Mouse (Mus musculus) lung, postnatal 0 days (tissue): ENCODE results near the gene Fam162a. TPM values are rescaled to one million over a fixed set of nuclear protein-coding genes. Genes with fewer than 3 reads are reported as not detected.

Experiments used
- ATAC-seq: fragments of 200-750 bp; cut with Nextera tagmentation; 2 replicates; pipeline ENCODE4 v1.8.0; 2017; ENCODE audit warnings: moderate library complexity
- DNase-seq: peaks from one replicate; pipeline ENCODE4 v3.0.0-alpha.2; 2016; ENCODE audit warnings: low spot score
- H3K27ac ChIP-seq: fragments of 300-500 bp; sonication (generic); 2 replicates; pipeline ENCODE4 v1.5.1; 2014; ENCODE audit warnings: antibody characterized with exemption, mild to moderate bottlenecking, low read length, mixed read lengths
- H3K27me3 ChIP-seq: fragments of 300-500 bp; sonication (generic); replicated peaks from 2 replicates; pipeline ENCODE4 v1.6.1; 2014; ENCODE audit warnings: low read length, mixed read lengths; ENCODE audit not compliant: insufficient read depth
- H3K36me3 ChIP-seq: fragments of 300-500 bp; sonication (generic); 2 replicates; pipeline ENCODE4 v1.6.1; 2014; ENCODE audit warnings: low read length, mixed read lengths; ENCODE audit not compliant: insufficient read depth
- H3K4me1 ChIP-seq: fragments of 300-500 bp; sonication (generic); 2 replicates; pipeline ENCODE4 v1.6.1; 2014; ENCODE audit warnings: antibody characterized with exemption, low read depth, low read length, mixed read lengths; ENCODE audit not compliant: insufficient read depth
- H3K4me2 ChIP-seq: fragments of 300-500 bp; sonication (generic); replicated peaks from 2 replicates; pipeline ENCODE4 v1.6.1; 2014; ENCODE audit warnings: low read depth, mild to moderate bottlenecking, low read length, moderate library complexity, mixed read lengths
- H3K4me3 ChIP-seq: fragments of 300-500 bp; sonication (generic); 2 replicates; pipeline ENCODE4 v1.5.1; 2014; ENCODE audit warnings: low read depth, low read length
- H3K9ac ChIP-seq: fragments of 300-500 bp; sonication (generic); replicated peaks from 2 replicates; pipeline ENCODE4 v1.6.1; 2014; ENCODE audit warnings: low read depth, mild to moderate bottlenecking
- H3K9me3 ChIP-seq: fragments of 300-500 bp; sonication (generic); 2 replicates; pipeline ENCODE4 v1.6.1; 2016; ENCODE audit warnings: low read length, mixed read lengths
- CTCF ChIP-seq: IDR thresholded peaks from 2 replicates; pipeline ENCODE4 v1.5.1; 2016; ENCODE audit warnings: antibody characterized with exemption, mild to moderate bottlenecking
- EP300 ChIP-seq: IDR thresholded peaks from 2 replicates; pipeline ENCODE4 v1.6.1; 2016; ENCODE audit warnings: antibody characterized with exemption, mild to moderate bottlenecking, control low read depth
- WGBS: fragments of 180-500 bp; shearing (Covaris S2); extraction: QIAGEN DNeasy Blood & Tissue Kit; methylation state at CpG from one replicate; pipeline ENCODE4 v1.1.7; 2014; 5-methylcytosine and 5-hydroxymethylcytosine counted together
- polyA plus RNA-seq: library from polyadenylated mRNA; unstranded; fragments of >200 nt; fragmentation: Nextera tagmentation; extraction: Ambion mirVana; gene quantifications from 2 replicates; pipeline ENCODE4 v1.2.1, GENCODE M21; 2015

Gene Fam162a
- polyA plus RNA-seq, 1 experiment from 2014 or later, result 234 TPM

GRCm38 (mm10) chr16:36094079-36094478 is 22.7 kb upstream of the Fam162a start:
- ATAC-seq, result no peak
- no peaks in the 10 kb centered on the region for H3K9me3 ChIP-seq
- H3K4me2 ChIP-seq, result no peak overlapping the region
- no peaks in the 10 kb centered on the region for H3K4me1 ChIP-seq
- no peak overlapping the region for H3K27ac ChIP-seq
- no peak overlapping the region for H3K9ac ChIP-seq
- 81% methylated on average over 3 of the region's 3 CpGs for WGBS
- H3K4me3 ChIP-seq, result no peak overlapping the region
- no peak for TF ChIP-seq CTCF
- no peak for TF ChIP-seq EP300
- no peaks in the 10 kb centered on the region for H3K36me3 ChIP-seq
- no peak for DNase-seq
- no peaks in the 10 kb centered on the region for H3K27me3 ChIP-seq

DNA sequence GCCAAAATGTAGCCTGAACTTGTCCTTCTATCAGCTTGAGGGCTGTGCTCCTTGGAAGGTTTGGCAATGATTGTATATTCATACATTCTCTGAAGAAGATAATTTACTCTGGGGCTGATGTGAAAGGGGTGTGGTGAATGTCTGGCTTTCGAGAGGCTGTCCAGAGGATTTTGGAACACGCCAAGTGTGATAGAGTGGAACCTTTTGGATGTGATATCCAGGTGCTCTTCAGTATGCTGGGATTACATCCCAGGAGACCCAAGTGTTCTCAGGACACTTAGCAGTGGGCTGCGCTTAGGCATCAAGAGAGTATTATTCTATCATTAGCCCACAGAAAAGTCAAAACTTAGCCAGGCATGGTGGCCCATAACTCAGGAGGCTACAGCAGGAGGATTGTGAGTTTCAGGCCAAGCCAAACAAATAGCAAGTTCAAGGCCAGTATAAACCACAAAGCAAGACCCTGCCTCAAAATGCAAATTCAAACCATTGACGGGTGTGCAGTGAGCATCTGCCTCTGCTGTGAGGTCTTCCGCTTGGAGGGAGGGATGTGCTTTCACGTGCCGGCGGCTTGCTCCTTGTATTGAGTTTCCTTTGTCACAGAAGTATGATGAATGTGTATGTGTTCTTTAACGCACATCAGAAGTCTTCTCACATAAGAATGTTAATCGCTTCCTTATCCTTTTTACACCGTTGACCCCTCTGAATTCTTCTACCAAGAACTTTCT is 19.6 kb upstream of the Fam162a start:
- Histone ChIP-seq H3K9me3 (no peaks in the 10 kb centered on the region), H3K4me3 (no peak overlapping the region), H3K4me2 (no peak overlapping the region), H3K36me3 (0 out of 2 replicates have a peak, but pooled peaks cover 4% of the 10 kb centered on the region), H3K27ac (no peak overlapping the region), H3K4me1 (no peaks in the 10 kb centered on the region), H3K27me3 (no peaks in the 10 kb centered on the region), H3K9ac (no peak overlapping the region)
- ATAC-seq, result no peak
- 89% methylated on average over 11 of the region's 11 CpGs for WGBS
- no peak for TF ChIP-seq CTCF
- TF ChIP-seq EP300, result no peak
- no peak for DNase-seq

- Histone ChIP-seq H3K9me3 (no peaks in the 10 kb centered on the region), H3K9ac (no peak overlapping the region), H3K36me3 (peaks cover 8% of the 10 kb centered on the region; the same call in 1 of the 2 replicates), H3K27me3 (no peaks in the 10 kb centered on the region), H3K27ac (no peak overlapping the region), H3K4me2 (no peak overlapping the region), H3K4me3 (no peak overlapping the region), H3K4me1 (no peaks in the 10 kb centered on the region)
- no peak for DNase-seq
- TF ChIP-seq EP300 (no peak), CTCF (no peak)
- ATAC-seq, result no peak
- 78% methylated on average over 8 of the region's 8 CpGs for WGBS
Measured at GRCm38 (mm10) chr16:36089850-36090616, 18.6 kb upstream of the Fam162a start.

DNA sequence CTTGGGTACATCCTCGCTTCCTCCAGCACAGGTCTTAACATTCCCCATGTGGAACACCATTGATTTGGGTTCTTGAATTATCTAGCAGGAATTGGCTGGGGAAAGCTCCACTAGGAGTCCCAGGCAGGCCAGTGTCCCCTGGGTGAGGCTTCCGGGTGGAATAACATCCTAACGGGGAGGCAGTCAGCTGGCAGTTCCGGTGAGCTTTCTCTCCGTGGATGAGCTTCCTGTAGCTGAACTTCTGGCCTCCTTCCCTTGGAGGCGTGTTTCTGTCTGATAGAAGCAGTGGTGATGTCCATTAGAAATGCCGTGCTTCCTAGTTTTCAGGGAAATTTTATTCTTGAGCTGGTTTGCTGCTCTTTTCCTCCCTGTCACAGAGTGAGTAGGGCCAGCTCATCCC is 17.7 kb upstream of the Fam162a start:
- H3K4me3 ChIP-seq, result no peak overlapping the region
- peaks cover 8% of the 10 kb centered on the region; the same call in 1 of the 2 replicates for H3K36me3 ChIP-seq
- ATAC-seq (no peak), DNase-seq (no peak)
- no peaks in the 10 kb centered on the region for H3K9me3 ChIP-seq
- no peaks in the 10 kb centered on the region for H3K27me3 ChIP-seq
- TF ChIP-seq EP300 (no peak), CTCF (no peak)
- 83% methylated on average over 7 of the region's 7 CpGs for WGBS
- H3K9ac ChIP-seq, result no peak overlapping the region
- H3K27ac ChIP-seq, result no peak overlapping the region
- H3K4me1 ChIP-seq, result no peaks in the 10 kb centered on the region
- H3K4me2 ChIP-seq, result no peak overlapping the region

- peaks cover 8% of the 10 kb centered on the region; the same call in 1 of the 2 replicates for H3K36me3 ChIP-seq
- H3K4me3 ChIP-seq, result no peak overlapping the region
- no peak overlapping the region for H3K4me2 ChIP-seq
- no peaks in the 10 kb centered on the region for H3K4me1 ChIP-seq
- no peaks in the 10 kb centered on the region for H3K27me3 ChIP-seq
- 0 out of 2 replicates have a peak overlapping the region, but pooled peaks have one; percentile 14 for H3K27ac ChIP-seq
- peak; percentile 62 for DNase-seq
- H3K9me3 ChIP-seq, result no peaks in the 10 kb centered on the region
- H3K9ac ChIP-seq, result no peak overlapping the region
- no peak for TF ChIP-seq CTCF
- no peak for TF ChIP-seq EP300
- ATAC-seq, result peak; percentile 81
- WGBS, result 55% methylated on average over 4 of the region's 4 CpGs
Measured at GRCm38 (mm10) chr16:36087846-36088245, 16.5 kb upstream of the Fam162a start.

GRCm38 (mm10) chr16:36079916-36080315 is 8.5 kb upstream of the Fam162a start:
- H3K27me3 ChIP-seq, result no peaks in the 10 kb centered on the region
- no peak overlapping the region for H3K4me3 ChIP-seq
- DNase-seq (no peak), ATAC-seq (no peak)
- 84% methylated on average over 3 of the region's 3 CpGs for WGBS
- no peaks in the 10 kb centered on the region for H3K4me1 ChIP-seq
- H3K27ac ChIP-seq, result no peak overlapping the region
- no peak overlapping the region for H3K4me2 ChIP-seq
- no peak for TF ChIP-seq EP300
- no peak for TF ChIP-seq CTCF
- H3K9ac ChIP-seq, result no peak overlapping the region
- no peaks in the 10 kb centered on the region for H3K9me3 ChIP-seq
- no peaks in the 10 kb centered on the region for H3K36me3 ChIP-seq
